Mouse (Mus musculus) ES-E14 (cell line): ENCODE measurements around the gene Kcng3.

Experiments used
- HCFC1 ChIP-seq: IDR thresholded peaks from 2 replicates; pipeline ENCODE4 v1.6.1; 2012; ENCODE audit warnings: low read length, inconsistent platforms, borderline replicate concordance; ENCODE audit not compliant: insufficient read depth
- ZNF384 ChIP-seq: IDR thresholded peaks from 2 replicates; pipeline ENCODE4 v1.6.1; 2012; ENCODE audit warnings: low read depth, low read length, inconsistent platforms

- TF ChIP-seq ZNF384 (no peak), HCFC1 (no peak)
Observed at GRCm38 (mm10) chr17:83545756-83546742, 85.6 kb downstream of the Kcng3 start.
